Mouse (Mus musculus) bone marrow, adult 2 months (tissue): Measurements from ENCODE around the gene Il17rc.

Experiments used
- CTCF ChIP-seq: fragments of 200-500 bp; IDR thresholded peaks from 2 replicates; pipeline ENCODE4 v1.5.1; 2011; ENCODE audit warnings: low read length, control low read depth; ENCODE audit not compliant: control insufficient read depth, insufficient read depth
- POLR2A ChIP-seq: fragments of 200-500 bp; IDR thresholded peaks from 2 replicates; pipeline ENCODE4 v1.6.1; 2011; ENCODE audit warnings: low read depth, mild to moderate bottlenecking, control low read depth, low read length, borderline replicate concordance; ENCODE audit not compliant: control insufficient read depth

DNA sequence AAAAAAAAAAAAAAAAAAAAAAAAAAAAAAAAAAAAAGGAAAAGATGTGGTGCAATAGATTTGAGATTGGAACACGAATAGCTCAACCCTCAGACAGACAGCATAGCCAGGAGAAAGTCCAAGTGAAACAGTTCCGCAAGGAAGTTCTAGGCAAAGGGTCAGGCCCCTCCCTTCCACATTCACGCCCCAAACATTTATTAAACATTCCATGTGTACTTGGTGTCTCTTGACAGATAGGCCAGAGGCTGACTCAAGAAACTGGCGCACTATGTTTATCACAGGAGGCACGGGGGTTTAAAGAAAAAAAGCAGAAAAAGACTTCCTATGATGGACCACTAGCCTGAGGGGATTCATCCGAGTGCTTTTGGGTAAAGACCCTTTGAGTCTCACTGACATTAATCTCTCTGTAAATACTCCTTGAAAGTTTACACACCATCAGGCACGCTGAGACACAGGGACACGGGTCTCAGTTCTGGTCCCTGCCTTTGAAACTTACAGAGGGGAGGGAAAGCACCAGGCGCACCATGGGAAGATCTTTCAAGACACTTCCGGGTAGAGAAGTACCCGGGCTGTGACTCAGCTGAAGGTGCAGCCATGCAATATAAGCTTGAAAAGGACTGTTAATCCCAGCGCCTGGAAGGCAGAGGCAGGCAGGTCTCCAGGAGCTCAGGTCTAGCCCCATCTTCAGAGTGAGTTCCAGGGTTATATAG is 32.4 kb upstream of the Il17rc start:
- TF ChIP-seq CTCF (no peak), POLR2A (no peak)
